Mouse (Mus musculus): ENCODE results near the gene Myh10. TPM values are rescaled to one million over a fixed set of nuclear protein-coding genes. Genes with fewer than 3 reads are reported as not detected.
"Not testable (repeated sequence)": the region's sequence is repeated elsewhere in the genome, so short reads cannot be mapped to it uniquely, and the experiment has no call there.

Gene Myh10
- polyA plus RNA-seq, 1 experiment from 2014 or later, result 175 TPM

DNA sequence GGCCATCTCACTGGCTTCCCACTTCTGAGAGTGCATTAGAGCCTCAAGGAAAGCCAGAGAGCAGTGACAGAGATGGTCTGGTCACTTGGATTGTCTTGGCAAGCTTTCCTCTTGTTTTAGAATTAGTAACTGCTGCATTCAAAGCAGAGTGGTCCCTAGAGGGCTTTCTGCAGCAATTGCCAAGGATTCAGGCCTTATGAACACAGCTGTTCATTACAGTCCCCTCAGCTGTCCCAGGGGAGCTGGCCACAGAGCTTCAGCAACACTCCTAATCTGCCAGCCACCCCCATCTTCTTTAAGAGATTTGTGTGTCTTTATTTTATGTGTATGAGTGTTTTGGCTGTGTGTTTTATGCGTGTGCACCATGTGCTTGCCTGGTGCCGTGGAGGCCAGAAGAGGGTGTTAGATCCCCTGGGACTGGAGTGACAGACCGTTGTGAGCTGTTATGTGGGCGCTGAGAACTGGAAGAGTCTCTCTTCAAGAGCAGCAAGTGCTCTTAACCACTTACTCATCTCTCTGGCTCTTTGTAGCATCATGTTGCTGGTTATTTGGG is 27.8 kb downstream of the Myh10 start:
- Histone ChIP-seq H3K4me2 (no peak overlapping the region), H3K4me1 (replicated peaks) (peaks cover 28% of the 10 kb centered on the region), H3K4me3 (replicated peaks) (no peak overlapping the region), H3K27ac (no peak overlapping the region; the same call in 1 of the 2 replicates), H3K36me3 (peaks cover 56% of the 10 kb centered on the region), H3K27me3 (no peaks in the 10 kb centered on the region), H3K9ac (replicated peaks) (no peak overlapping the region), H3K9me3 (no peaks in the 10 kb centered on the region)
- ATAC-seq (ENCODE audit: insufficient number of reproducible peaks, insufficient read depth, low FRiP score, low TSS enrichment, low read depth), result no peak
- WGBS, result 76% methylated on average over 4 of the region's 4 CpGs

DNA sequence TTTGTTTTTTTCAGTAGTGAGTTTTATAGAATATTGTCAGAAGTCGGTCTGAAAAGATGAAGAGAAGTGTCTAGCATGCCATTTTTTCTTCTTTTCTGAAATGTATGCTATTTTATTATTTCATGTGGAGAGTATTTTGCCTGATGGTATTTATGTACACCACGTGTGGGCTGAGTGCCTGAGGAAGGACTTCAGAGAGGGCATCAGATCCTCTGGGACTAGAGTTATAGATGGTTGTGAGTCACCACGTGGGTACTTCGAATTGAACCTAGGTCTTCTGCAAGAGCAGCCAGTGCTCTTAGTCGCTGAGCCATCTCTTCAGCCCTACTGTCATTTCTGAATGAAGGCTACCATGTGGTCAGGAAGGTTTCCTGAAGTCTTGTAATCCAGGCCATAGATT is 28.4 kb downstream of the Myh10 start:
- Histone ChIP-seq H3K4me1 (replicated peaks) (peaks cover 28% of the 10 kb centered on the region), H3K27ac (no peak overlapping the region), H3K27me3 (no peaks in the 10 kb centered on the region), H3K4me3 (replicated peaks) (no peak overlapping the region), H3K4me2 (no peak overlapping the region), H3K9me3 (no peaks in the 10 kb centered on the region), H3K36me3 (peaks cover 54% of the 10 kb centered on the region), H3K9ac (replicated peaks) (no peak overlapping the region)
- WGBS, result 83% methylated on average over 5 of the region's 5 CpGs
- no peak for ATAC-seq (ENCODE audit: insufficient number of reproducible peaks, insufficient read depth, low FRiP score, low TSS enrichment, low read depth)

- Histone ChIP-seq H3K9me3 (no peaks in the 10 kb centered on the region), H3K27ac (no peak overlapping the region), H3K27me3 (no peaks in the 10 kb centered on the region), H3K9ac (replicated peaks) (no peak overlapping the region), H3K36me3 (peaks cover 74% of the 10 kb centered on the region), H3K4me3 (replicated peaks) (no peak overlapping the region), H3K4me1 (replicated peaks) (peaks cover 21% of the 10 kb centered on the region), H3K4me2 (no peak overlapping the region)
- no peak for ATAC-seq (ENCODE audit: insufficient number of reproducible peaks, insufficient read depth, low FRiP score, low TSS enrichment, low read depth)
These were observed 32.8 kb downstream of the Myh10 start for GRCm38 (mm10) chr11:68724117-68724516.

GRCm38 (mm10) chr11:68728693-68729092 is 37.3 kb downstream of the Myh10 start:
- ATAC-seq (ENCODE audit: insufficient number of reproducible peaks, insufficient read depth, low FRiP score, low TSS enrichment, low read depth), result no peak
- Histone ChIP-seq H3K4me1 (replicated peaks) (peaks cover 34% of the 10 kb centered on the region), H3K9ac (replicated peaks) (no peak overlapping the region), H3K4me2 (no peak overlapping the region), H3K4me3 (replicated peaks) (no peak overlapping the region), H3K36me3 (peaks cover 52% of the 10 kb centered on the region), H3K9me3 (no peaks in the 10 kb centered on the region), H3K27me3 (no peaks in the 10 kb centered on the region), H3K27ac (no peak overlapping the region)
- WGBS, result 87% methylated on average over 3 of the region's 3 CpGs

DNA sequence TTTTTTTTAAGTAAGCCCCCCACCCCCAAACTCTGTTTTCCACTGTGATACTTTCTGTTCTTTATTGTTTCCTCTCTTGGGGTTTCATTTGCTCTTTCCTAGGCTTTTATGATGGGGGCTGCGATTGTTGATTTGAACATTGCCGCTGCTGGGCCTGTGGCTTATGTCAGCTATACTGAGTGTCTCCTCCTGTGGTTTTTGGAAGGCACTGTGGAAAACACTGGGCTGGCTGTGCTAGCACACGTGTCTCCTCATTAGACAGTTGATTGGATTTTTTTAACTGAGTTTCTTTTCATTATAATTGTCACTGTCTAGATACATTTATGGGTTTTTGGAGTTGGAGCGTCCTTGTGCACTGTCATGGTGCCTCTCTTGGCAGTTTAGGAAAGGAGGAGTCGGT is 39.4 kb downstream of the Myh10 start:
- Histone ChIP-seq H3K9ac (replicated peaks) (no peak overlapping the region), H3K27ac (peak overlapping the region; percentile 62), H3K27me3 (no peaks in the 10 kb centered on the region), H3K9me3 (no peaks in the 10 kb centered on the region), H3K36me3 (peaks cover 46% of the 10 kb centered on the region), H3K4me3 (replicated peaks) (no peak overlapping the region), H3K4me2 (0 out of 2 replicates have a peak overlapping the region, but pooled peaks have one; percentile 6), H3K4me1 (replicated peaks) (peaks cover 34% of the 10 kb centered on the region)
- no peak for ATAC-seq (ENCODE audit: insufficient number of reproducible peaks, insufficient read depth, low FRiP score, low TSS enrichment, low read depth)
- 58% methylated on average over 5 of the region's 5 CpGs for WGBS

- H3K4me2 ChIP-seq, result no peak overlapping the region
- H3K4me3 ChIP-seq (replicated peaks), result no peak overlapping the region
- peaks cover 51% of the 10 kb centered on the region for H3K36me3 ChIP-seq
- no peaks in the 10 kb centered on the region for H3K9me3 ChIP-seq
- H3K9ac ChIP-seq (replicated peaks), result no peak overlapping the region
- peaks cover 27% of the 10 kb centered on the region for H3K4me1 ChIP-seq (replicated peaks)
- no peak overlapping the region for H3K27ac ChIP-seq
- 81% methylated on average over 6 of the region's 6 CpGs for WGBS
- no peak for ATAC-seq (ENCODE audit: insufficient number of reproducible peaks, insufficient read depth, low FRiP score, low TSS enrichment, low read depth)
- no peaks in the 10 kb centered on the region for H3K27me3 ChIP-seq
These were observed 40.7 kb downstream of the Myh10 start for GRCm38 (mm10) chr11:68732066-68732465.

- H3K4me3 ChIP-seq (replicated peaks); ATAC-seq (ENCODE audit: insufficient number of reproducible peaks, insufficient read depth, low FRiP score, low TSS enrichment, low read depth); H3K9ac ChIP-seq (replicated peaks); H3K4me2 ChIP-seq; H3K9me3 ChIP-seq; H3K27me3 ChIP-seq; H3K27ac ChIP-seq: not testable (repeated sequence)
- 91% methylated on average over 3 of the region's 3 CpGs for WGBS
- H3K4me1 ChIP-seq (replicated peaks), result peaks cover 17% of the 10 kb centered on the region
- peaks cover 53% of the 10 kb centered on the region for H3K36me3 ChIP-seq
These were observed 42.0 kb downstream of the Myh10 start for GRCm38 (mm10) chr11:68733401-68733800.

DNA sequence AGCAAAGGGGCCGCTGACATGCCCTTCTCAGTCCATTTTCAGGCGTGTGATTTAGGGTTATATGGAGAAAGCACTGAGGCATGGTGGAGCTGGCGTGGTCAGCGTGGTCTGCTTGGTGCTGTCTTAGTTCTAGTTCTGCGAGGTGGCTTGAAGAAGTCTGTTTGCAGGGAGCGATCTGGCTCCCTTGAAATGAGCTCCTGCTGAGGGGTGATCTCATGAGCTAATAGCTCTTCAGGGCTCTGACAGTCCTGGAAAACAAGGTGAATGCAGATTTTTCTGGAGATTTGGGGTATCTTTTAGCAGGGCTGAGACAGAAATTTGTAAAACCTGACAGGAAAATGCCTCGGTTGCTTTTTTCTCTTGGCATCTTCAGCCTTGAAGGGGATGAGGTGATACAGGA is 48.1 kb downstream of the Myh10 start:
- Histone ChIP-seq H3K4me2 (no peak overlapping the region), H3K36me3 (peaks cover 80% of the 10 kb centered on the region), H3K9me3 (no peaks in the 10 kb centered on the region), H3K4me3 (replicated peaks) (no peak overlapping the region), H3K4me1 (replicated peaks) (0 out of 2 replicates have a peak, but pooled peaks cover 3% of the 10 kb centered on the region), H3K27me3 (no peaks in the 10 kb centered on the region), H3K27ac (no peak overlapping the region), H3K9ac (replicated peaks) (no peak overlapping the region)
- WGBS, result 95% methylated on average over 7 of the region's 7 CpGs
- ATAC-seq (ENCODE audit: insufficient number of reproducible peaks, insufficient read depth, low FRiP score, low TSS enrichment, low read depth), result no peak

GRCm38 (mm10) chr11:68742658-68743057 is 51.3 kb downstream of the Myh10 start:
- ATAC-seq (ENCODE audit: insufficient number of reproducible peaks, insufficient read depth, low FRiP score, low TSS enrichment, low read depth), result no peak
- H3K4me3 ChIP-seq (replicated peaks), result no peak overlapping the region
- 90% methylated on average over 2 of the region's 2 CpGs for WGBS
- no peak overlapping the region for H3K4me2 ChIP-seq
- H3K4me1 ChIP-seq (replicated peaks), result peaks cover 8% of the 10 kb centered on the region
- H3K27me3 ChIP-seq, result no peaks in the 10 kb centered on the region
- no peak overlapping the region for H3K9ac ChIP-seq (replicated peaks)
- H3K9me3 ChIP-seq, result no peaks in the 10 kb centered on the region
- H3K27ac ChIP-seq, result no peak overlapping the region
- peaks cover 73% of the 10 kb centered on the region for H3K36me3 ChIP-seq

- no peak overlapping the region for H3K4me2 ChIP-seq
- H3K27ac ChIP-seq, result no peak overlapping the region
- peaks cover 8% of the 10 kb centered on the region for H3K4me1 ChIP-seq (replicated peaks)
- H3K9ac ChIP-seq (replicated peaks), result no peak overlapping the region
- no peaks in the 10 kb centered on the region for H3K9me3 ChIP-seq
- H3K4me3 ChIP-seq (replicated peaks), result no peak overlapping the region
- no peak for ATAC-seq (ENCODE audit: insufficient number of reproducible peaks, insufficient read depth, low FRiP score, low TSS enrichment, low read depth)
- no peaks in the 10 kb centered on the region for H3K27me3 ChIP-seq
- peaks cover 75% of the 10 kb centered on the region for H3K36me3 ChIP-seq
- WGBS, result 63% methylated on average over 3 of the region's 3 CpGs
These were observed 52.8 kb downstream of the Myh10 start for GRCm38 (mm10) chr11:68744150-68744549.

- ATAC-seq (ENCODE audit: insufficient number of reproducible peaks, insufficient read depth, low FRiP score, low TSS enrichment, low read depth), result no peak
- Histone ChIP-seq H3K4me3 (replicated peaks) (no peak overlapping the region), H3K9me3 (no peaks in the 10 kb centered on the region), H3K4me2 (no peak overlapping the region), H3K4me1 (replicated peaks) (peaks cover 8% of the 10 kb centered on the region), H3K9ac (replicated peaks) (no peak overlapping the region), H3K36me3 (peaks cover 68% of the 10 kb centered on the region), H3K27ac (no peak overlapping the region; the same call in 1 of the 2 replicates), H3K27me3 (no peaks in the 10 kb centered on the region)
- WGBS, result 74% methylated on average over 16 of the region's 16 CpGs
These were observed 54.2 kb downstream of the Myh10 start for GRCm38 (mm10) chr11:68745374-68746200.
